Mouse (Mus musculus) embryonic facial prominence, embryonic 13.5 days (tissue): ENCODE measurements around the gene Olfr320. TPM values are rescaled to one million over a fixed set of nuclear protein-coding genes. Genes with fewer than 3 reads are reported as not detected.
"Not testable (repeated sequence)": the region's sequence is repeated elsewhere in the genome, so short reads cannot be mapped to it uniquely, and the experiment has no call there.

Experiments used
- ATAC-seq: fragments of 200-750 bp; cut with Nextera tagmentation; 2 replicates; pipeline ENCODE4 v1.8.0; 2017; ENCODE audit warnings: low read depth; ENCODE audit not compliant: insufficient number of reproducible peaks, insufficient read depth, low FRiP score, low TSS enrichment
- H3K27ac ChIP-seq: fragments of 300-500 bp; sonication (generic); 2 replicates; pipeline ENCODE4 v1.5.1; 2015; ENCODE audit warnings: moderate library complexity, mild to moderate bottlenecking, inconsistent platforms
- H3K27me3 ChIP-seq: fragments of 300-500 bp; sonication (generic); 2 replicates; pipeline ENCODE4 v1.6.1; 2015; ENCODE audit warnings: mild to moderate bottlenecking, inconsistent platforms
- H3K36me3 ChIP-seq: fragments of 300-500 bp; sonication (generic); 2 replicates; pipeline ENCODE4 v1.6.1; 2015; ENCODE audit warnings: mild to moderate bottlenecking, inconsistent platforms
- H3K4me1 ChIP-seq: fragments of 300-500 bp; sonication (generic); 2 replicates; pipeline ENCODE4 v1.6.1; 2015; ENCODE audit warnings: inconsistent platforms
- H3K4me2 ChIP-seq: fragments of 300-500 bp; sonication (generic); 2 replicates; pipeline ENCODE4 v1.6.1; 2015; ENCODE audit warnings: moderate library complexity, mild to moderate bottlenecking, inconsistent platforms
- H3K4me3 ChIP-seq: fragments of 300-500 bp; sonication (generic); 2 replicates; pipeline ENCODE4 v1.5.1; 2015; ENCODE audit warnings: mild to moderate bottlenecking, inconsistent platforms
- H3K9ac ChIP-seq: fragments of 300-500 bp; sonication (generic); 2 replicates; pipeline ENCODE4 v1.6.1; 2015; ENCODE audit warnings: mild to moderate bottlenecking, inconsistent platforms
- H3K9me3 ChIP-seq: fragments of 300-500 bp; sonication (generic); 2 replicates; pipeline ENCODE4 v1.6.1; 2016; ENCODE audit warnings: inconsistent platforms
- WGBS: fragments of 180-500 bp; shearing (Covaris S2); methylation state at CpG from one replicate; pipeline ENCODE4 v1.1.7; 2015; ENCODE audit warnings: mixed read lengths; 5-methylcytosine and 5-hydroxymethylcytosine counted together
- polyA plus RNA-seq: library from polyadenylated mRNA; unstranded; fragments of >200 nt; fragmentation: Nextera tagmentation; extraction: Ambion mirVana; gene quantifications from 2 replicates; pipeline ENCODE4 v1.2.1, GENCODE M21; 2015

Olfr320 gene
- polyA plus RNA-seq, 1 experiment from 2014 or later = not detected

- Histone ChIP-seq H3K9ac (no peak overlapping the region), H3K27me3 (no peaks in the 10 kb centered on the region), H3K9me3 (no peaks in the 10 kb centered on the region), H3K4me2 (no peak overlapping the region), H3K4me1 (no peaks in the 10 kb centered on the region), H3K36me3 (no peaks in the 10 kb centered on the region), H3K27ac (no peak overlapping the region), H3K4me3 (no peak overlapping the region)
- WGBS = 54% methylated on average over 4 of the region's 4 CpGs
- no peak for ATAC-seq
Observed at GRCm38 (mm10) chr11:58671825-58672224, 9.1 kb upstream of the Olfr320 start.

GRCm38 (mm10) chr11:58698862-58699261 lies 18.0 kb downstream of the Olfr320 start, which contains the start of gene Olfr319:
Gene Olfr319 (plus strand): TSS chr11:58699162.
- 89% methylated on average over 3 of the region's 3 CpGs for WGBS
- H3K4me3 ChIP-seq = no peak within 1 kb of the TSS
- H3K27me3 ChIP-seq = no peaks in the 10 kb centered on the region
- peaks cover 8% of the 10 kb centered on the region; the same call in 1 of the 2 replicates for H3K9me3 ChIP-seq
- no peak for ATAC-seq
- no peak within 1 kb of the TSS for H3K9ac ChIP-seq
- no peaks in the 10 kb centered on the region for H3K36me3 ChIP-seq
- H3K4me1 ChIP-seq = no peaks in the 10 kb centered on the region
- H3K27ac ChIP-seq = no peak within 1 kb of the TSS
- H3K4me2 ChIP-seq = no peak within 1 kb of the TSS

GRCm38 (mm10) chr11:58709086-58709485 lies 28.2 kb downstream of the Olfr320 start:
- H3K27ac ChIP-seq = no peak overlapping the region
- WGBS = 81% methylated on average over 11 of the region's 11 CpGs
- no peak overlapping the region for H3K4me3 ChIP-seq
- H3K9ac ChIP-seq = no peak overlapping the region
- no peaks in the 10 kb centered on the region for H3K4me1 ChIP-seq
- no peaks in the 10 kb centered on the region for H3K9me3 ChIP-seq
- no peak overlapping the region for H3K4me2 ChIP-seq
- no peak for ATAC-seq
- no peaks in the 10 kb centered on the region for H3K36me3 ChIP-seq
- no peaks in the 10 kb centered on the region for H3K27me3 ChIP-seq

- not testable (repeated sequence) for H3K36me3 ChIP-seq, H3K9ac ChIP-seq, H3K9me3 ChIP-seq, H3K4me1 ChIP-seq, H3K4me3 ChIP-seq, H3K27me3 ChIP-seq, H3K27ac ChIP-seq, ATAC-seq, H3K4me2 ChIP-seq
- 78% methylated on average over 7 of the region's 7 CpGs for WGBS
Observed at GRCm38 (mm10) chr11:58717723-58718122, 36.8 kb downstream of the Olfr320 start.

GRCm38 (mm10) chr11:58719701-58720100 lies 38.8 kb downstream of the Olfr320 start:
- WGBS = 90% methylated on average over 4 of the region's 4 CpGs
- H3K27me3 ChIP-seq = no peaks in the 10 kb centered on the region
- no peak for ATAC-seq
- no peaks in the 10 kb centered on the region for H3K9me3 ChIP-seq
- no peak overlapping the region for H3K9ac ChIP-seq
- H3K4me2 ChIP-seq = no peak overlapping the region
- no peaks in the 10 kb centered on the region for H3K36me3 ChIP-seq
- no peaks in the 10 kb centered on the region for H3K4me1 ChIP-seq
- H3K4me3 ChIP-seq = no peak overlapping the region
- H3K27ac ChIP-seq = no peak overlapping the region

GRCm38 (mm10) chr11:58723914-58724313 lies 43.0 kb downstream of the Olfr320 start, which contains the start of gene Olfr318:
Gene Olfr318 (minus strand): TSS chr11:58724014.
- no peak within 1 kb of the TSS for H3K9ac ChIP-seq
- H3K4me1 ChIP-seq = no peaks in the 10 kb centered on the region
- H3K27ac ChIP-seq = no peak within 1 kb of the TSS
- no peak for ATAC-seq
- H3K4me2 ChIP-seq = no peak within 1 kb of the TSS
- H3K4me3 ChIP-seq = no peak within 1 kb of the TSS
- no peaks in the 10 kb centered on the region for H3K27me3 ChIP-seq
- no peaks in the 10 kb centered on the region for H3K9me3 ChIP-seq
- no peaks in the 10 kb centered on the region for H3K36me3 ChIP-seq

- H3K9ac ChIP-seq, H3K4me1 ChIP-seq, H3K9me3 ChIP-seq, ATAC-seq, H3K4me2 ChIP-seq, H3K27ac ChIP-seq, H3K4me3 ChIP-seq, H3K36me3 ChIP-seq, H3K27me3 ChIP-seq: not testable (repeated sequence)
- 81% methylated on average over 6 of the region's 6 CpGs for WGBS
Observed at GRCm38 (mm10) chr11:58727896-58728650, 47.2 kb downstream of the Olfr320 start.

- no peaks in the 10 kb centered on the region for H3K9me3 ChIP-seq
- ATAC-seq = no peak
- H3K27me3 ChIP-seq = no peaks in the 10 kb centered on the region
- H3K4me2 ChIP-seq = no peak overlapping the region
- H3K4me1 ChIP-seq = no peaks in the 10 kb centered on the region
- no peak overlapping the region for H3K9ac ChIP-seq
- H3K36me3 ChIP-seq = no peaks in the 10 kb centered on the region
- 63% methylated on average over 3 of the region's 3 CpGs for WGBS
- H3K4me3 ChIP-seq = no peak overlapping the region
- H3K27ac ChIP-seq = no peak overlapping the region
Observed at GRCm38 (mm10) chr11:58733372-58733771, 52.5 kb downstream of the Olfr320 start.

Other genes starting within 250 kb of the Olfr320 start
- gene Gm12253, start 248.5 kb upstream of the Olfr320 start, polyA plus RNA-seq = not detected in 2 replicates
- gene Lypd9, start 228.2 kb upstream of the Olfr320 start, polyA plus RNA-seq = not detected in 2 replicates
- gene Olfr30, start 218.8 kb upstream of the Olfr320 start, polyA plus RNA-seq = 0.14 TPM in 1 of 2 replicates, not detected in the other
- not detected in 2 replicates for gene Olfr332, start 188.5 kb upstream of the Olfr320 start, polyA plus RNA-seq
- not detected in 2 replicates for gene Olfr331, start 178.5 kb upstream of the Olfr320 start, polyA plus RNA-seq
- 0.54 TPM in 1 of 2 replicates, not detected in the other for gene Olfr330, start 146.3 kb upstream of the Olfr320 start, polyA plus RNA-seq
- gene Olfr329-ps, start 134.7 kb upstream of the Olfr320 start, polyA plus RNA-seq = not detected in 2 replicates
- gene Olfr328, start 125.5 kb upstream of the Olfr320 start, polyA plus RNA-seq = 0.10 TPM in 1 of 2 replicates, not detected in the other
- not detected in 2 replicates for gene Olfr224, start 110.5 kb upstream of the Olfr320 start, polyA plus RNA-seq
- gene Olfr325, start 103.4 kb upstream of the Olfr320 start, polyA plus RNA-seq = not detected in 2 replicates
- not detected in 2 replicates for gene Olfr324, start 86.0 kb upstream of the Olfr320 start, polyA plus RNA-seq
- not detected in 2 replicates for gene 2210407C18Rik, start 65.0 kb upstream of the Olfr320 start, polyA plus RNA-seq
- not detected in 2 replicates for gene Olfr323, start 50.6 kb upstream of the Olfr320 start, polyA plus RNA-seq
- 0.13 and 0.23 TPM in 2 replicates for gene Trim58, start 40.6 kb upstream of the Olfr320 start, polyA plus RNA-seq
- gene Olfr322, start 22.3 kb upstream of the Olfr320 start, polyA plus RNA-seq = not detected in 2 replicates
- gene Olfr319, start 18.1 kb downstream of the Olfr320 start, polyA plus RNA-seq = not detected in 2 replicates
- not detected in 2 replicates for gene Olfr318, start 42.9 kb downstream of the Olfr320 start, polyA plus RNA-seq
- gene Olfr317, start 58.1 kb downstream of the Olfr320 start, polyA plus RNA-seq = not detected in 2 replicates
- gene Olfr316, start 71.6 kb downstream of the Olfr320 start, polyA plus RNA-seq = not detected in 2 replicates
- gene Olfr315, start 92.1 kb downstream of the Olfr320 start, polyA plus RNA-seq = not detected in 2 replicates
- not detected in 2 replicates for gene Olfr314, start 101.9 kb downstream of the Olfr320 start, polyA plus RNA-seq
- gene Fam183b, start 120.9 kb downstream of the Olfr320 start, polyA plus RNA-seq = 0.69 TPM in 1 of 2 replicates, not detected in the other
- not detected in 2 replicates for gene Olfr313, start 133.9 kb downstream of the Olfr320 start, polyA plus RNA-seq
- gene Olfr312, start 148.1 kb downstream of the Olfr320 start, polyA plus RNA-seq = not detected in 2 replicates
- gene Olfr311, start 158.2 kb downstream of the Olfr320 start, polyA plus RNA-seq = not detected in 2 replicates
- 10.8 and 12.3 TPM in 2 replicates for gene Gm12258, start 166.1 kb downstream of the Olfr320 start, polyA plus RNA-seq
- 8.8 and 10.3 TPM in 2 replicates for gene 2810021J22Rik, start 186.1 kb downstream of the Olfr320 start, polyA plus RNA-seq
- 6.9 and 7.5 TPM in 2 replicates for gene Zfp39, start 223.1 kb downstream of the Olfr320 start, polyA plus RNA-seq
- gene Btnl10, start 236.8 kb downstream of the Olfr320 start, polyA plus RNA-seq = 0.14 TPM in 1 of 2 replicates, not detected in the other